Mouse (Mus musculus): ENCODE results near the gene Prrt4. TPM values are rescaled to one million over a fixed set of nuclear protein-coding genes. Genes with fewer than 3 reads are reported as not detected.
"Not testable (repeated sequence)": the region's sequence is repeated elsewhere in the genome, so short reads cannot be mapped to it uniquely, and the experiment has no call there.

Prrt4 gene
- total RNA-seq, 2 experiments from 2014 or later: 2.6 to 2.7 TPM

GRCm38 (mm10) chr6:29164314-29165244 is 14.8 kb downstream of the Prrt4 start, which contains the start of gene Rbm28:
Gene Rbm28 (minus strand): TSS chr6:29165006.
- H3K4me3 ChIP-seq: peak within 1 kb of the TSS; percentile 74
- DNase-seq (ENCODE audit: low spot score in 2 of 2): peak; percentile 91 to 95
- peak within 1 kb of the TSS; percentile 83 for H3K27ac ChIP-seq
- TF ChIP-seq CTCF (conservative IDR thresholded peaks at IDR 0.05): peak; percentile 31

GRCm38 (mm10) chr6:29161291-29161690 is 18.1 kb downstream of the Prrt4 start:
- not testable (repeated sequence) for H3K4me3 ChIP-seq; DNase-seq (ENCODE audit: low spot score in 2 of 2); H3K27ac ChIP-seq

GRCm38 (mm10) chr6:29160786-29161185 is 18.6 kb downstream of the Prrt4 start:
- Histone ChIP-seq H3K27ac (no peak overlapping the region), H3K4me3 (no peak overlapping the region)
- TF ChIP-seq CTCF (conservative IDR thresholded peaks at IDR 0.05): no peak
- no peak for DNase-seq (ENCODE audit: low spot score in 2 of 2)

- no peak for TF ChIP-seq CTCF (conservative IDR thresholded peaks at IDR 0.05)
- Histone ChIP-seq H3K27ac (no peak overlapping the region), H3K4me3 (no peak overlapping the region)
- no peak for DNase-seq (ENCODE audit: low spot score in 2 of 2)
Measured at GRCm38 (mm10) chr6:29156326-29156725, 23.1 kb downstream of the Prrt4 start.

- no peak for DNase-seq (ENCODE audit: low spot score in 2 of 2)
- Histone ChIP-seq H3K27ac (no peak overlapping the region), H3K4me3 (no peak overlapping the region)
- no peak for TF ChIP-seq CTCF (conservative IDR thresholded peaks at IDR 0.05)
Measured at GRCm38 (mm10) chr6:29150001-29150400, 29.4 kb downstream of the Prrt4 start.

- no peak for TF ChIP-seq CTCF (conservative IDR thresholded peaks at IDR 0.05)
- H3K27ac ChIP-seq: no peak overlapping the region
- no peak overlapping the region for H3K4me3 ChIP-seq
- no peak for DNase-seq (ENCODE audit: low spot score in 2 of 2)
Measured at GRCm38 (mm10) chr6:29147407-29148010, 31.9 kb downstream of the Prrt4 start.

- no peak for TF ChIP-seq CTCF (conservative IDR thresholded peaks at IDR 0.05)
- Histone ChIP-seq H3K27ac (peak overlapping the region; percentile 70; the same call in 1 of the 2 replicates), H3K4me3 (no peak overlapping the region)
- DNase-seq (ENCODE audit: low spot score in 2 of 2): no peak
Measured at GRCm38 (mm10) chr6:29146641-29147040, 32.7 kb downstream of the Prrt4 start.

GRCm38 (mm10) chr6:29145456-29146307 is 33.7 kb downstream of the Prrt4 start:
- DNase-seq (ENCODE audit: low spot score in 2 of 2): peak; percentile 25 to 54
- peak overlapping the region; percentile 70 for H3K27ac ChIP-seq

GRCm38 (mm10) chr6:29144971-29145370 is 34.4 kb downstream of the Prrt4 start:
- TF ChIP-seq CTCF (conservative IDR thresholded peaks at IDR 0.05): no peak
- Histone ChIP-seq H3K27ac (peak overlapping the region; percentile 70), H3K4me3 (no peak overlapping the region)
- DNase-seq (ENCODE audit: low spot score in 2 of 2): no peak

More at GRCm38 (mm10) chr6:29145456-29146307, 33.7 kb downstream of the Prrt4 start:
- H3K4me3 ChIP-seq: no peak overlapping the region
- peak; percentile 27 for TF ChIP-seq CTCF (conservative IDR thresholded peaks at IDR 0.05)

GRCm38 (mm10) chr6:29143608-29144007 is 35.8 kb downstream of the Prrt4 start:
- no peak overlapping the region for H3K27ac ChIP-seq
- TF ChIP-seq CTCF (conservative IDR thresholded peaks at IDR 0.05): peak; percentile 99
- DNase-seq (ENCODE audit: low spot score in 2 of 2): peak; percentile 73 to 80
- H3K4me3 ChIP-seq: no peak overlapping the region

- no peak for TF ChIP-seq CTCF (conservative IDR thresholded peaks at IDR 0.05)
- Histone ChIP-seq H3K27ac (peak overlapping the region; percentile 68), H3K4me3 (no peak overlapping the region)
- DNase-seq (ENCODE audit: low spot score in 2 of 2): no peak
Measured at GRCm38 (mm10) chr6:29137441-29137840, 41.9 kb downstream of the Prrt4 start.

- no peak; the same call in 1 of the 2 replicates for TF ChIP-seq CTCF (conservative IDR thresholded peaks at IDR 0.05)
- H3K27ac ChIP-seq: no peak overlapping the region
- no peak for DNase-seq (ENCODE audit: low spot score in 2 of 2)
- H3K4me3 ChIP-seq: no peak overlapping the region
Measured at GRCm38 (mm10) chr6:29133100-29133499, 46.3 kb downstream of the Prrt4 start.
